Mouse (Mus musculus): Measurements from ENCODE around the gene Rep15.

- TF ChIP-seq CTCF (IDR thresholded peaks at IDR 0.05; ENCODE audit: control insufficient read depth, insufficient read depth, low read length) (no peak), POLR2A (IDR thresholded peaks at IDR 0.05; ENCODE audit: borderline replicate concordance, control insufficient read depth, low read depth, low read length) (no peak)
Observed at GRCm38 (mm10) chr6:147017906-147018305, 14.5 kb upstream of the Rep15 start.

Data from bone marrow, adult 2 months (tissue).